Mouse (Mus musculus) forebrain, postnatal 0 days (tissue): Measurements from ENCODE around the gene Nos1. TPM values are rescaled to one million over a fixed set of nuclear protein-coding genes. Genes with fewer than 3 reads are reported as not detected.

Experiments used
- ATAC-seq: fragments of 200-750 bp; cut with Nextera tagmentation; 2 replicates; pipeline ENCODE4 v1.8.0; 2017; ENCODE audit warnings: mild to moderate bottlenecking, moderate library complexity
- DNase-seq: peaks from one replicate; pipeline ENCODE4 v3.0.0-alpha.2; 2015
- H3K27ac ChIP-seq: fragments of 300-500 bp; sonication (generic); 2 replicates; pipeline ENCODE4 v1.5.1; 2014; ENCODE audit warnings: low read depth, mild to moderate bottlenecking, antibody characterized with exemption, low read length, moderate library complexity, mixed read lengths
- H3K27me3 ChIP-seq: fragments of 300-500 bp; sonication (generic); 2 replicates; pipeline ENCODE4 v1.6.1; 2014; ENCODE audit warnings: mild to moderate bottlenecking, low read length, mixed read lengths; ENCODE audit not compliant: insufficient read depth
- H3K36me3 ChIP-seq: fragments of 300-500 bp; sonication (generic); 2 replicates; pipeline ENCODE4 v1.6.1; 2014; ENCODE audit warnings: mild to moderate bottlenecking, moderate library complexity; ENCODE audit not compliant: insufficient read depth
- H3K4me1 ChIP-seq: fragments of 300-500 bp; sonication (generic); 2 replicates; pipeline ENCODE4 v1.6.1; 2014; ENCODE audit warnings: antibody characterized with exemption; ENCODE audit not compliant: insufficient read depth
- H3K4me2 ChIP-seq: fragments of 300-500 bp; sonication (generic); 2 replicates; pipeline ENCODE4 v1.6.1; 2014; ENCODE audit warnings: low read depth, mild to moderate bottlenecking, moderate library complexity
- H3K4me3 ChIP-seq: fragments of 300-500 bp; sonication (generic); 2 replicates; pipeline ENCODE4 v1.5.1; 2014; ENCODE audit warnings: low read depth, low read length, mixed read lengths
- H3K9ac ChIP-seq: fragments of 300-500 bp; sonication (generic); 2 replicates; pipeline ENCODE4 v1.6.1; 2014; ENCODE audit warnings: mild to moderate bottlenecking
- H3K9me3 ChIP-seq: fragments of 300-500 bp; sonication (generic); 2 replicates; pipeline ENCODE4 v1.6.1; 2016; ENCODE audit warnings: low read length
- CTCF ChIP-seq: sonication (generic); IDR thresholded peaks from 2 replicates; pipeline ENCODE4 v1.5.1; 2016; ENCODE audit warnings: antibody characterized with exemption, control low read depth, low read depth
- WGBS: fragments of 180-500 bp; shearing (Covaris S2); extraction: QIAGEN DNeasy Blood & Tissue Kit; methylation state at CpG from one replicate; pipeline ENCODE4 v1.1.7; 2014; 5-methylcytosine and 5-hydroxymethylcytosine counted together
- polyA plus RNA-seq: library from polyadenylated mRNA; unstranded; fragments of >200 nt; fragmentation: Nextera tagmentation; extraction: Ambion mirVana; gene quantifications from 2 replicates; pipeline ENCODE4 v1.2.1, GENCODE M21; 2015
- total RNA-seq: library from RNA; depleted of rRNA; stranded (reverse); fragments of >200 nt; gene quantifications from 2 replicates; pipeline ENCODE4 v1.2.3, GENCODE M21; 2014

Gene Nos1
- total and polyA plus RNA-seq, 2 experiments from 2014 or later = 4.1 to 16.9 TPM

DNA sequence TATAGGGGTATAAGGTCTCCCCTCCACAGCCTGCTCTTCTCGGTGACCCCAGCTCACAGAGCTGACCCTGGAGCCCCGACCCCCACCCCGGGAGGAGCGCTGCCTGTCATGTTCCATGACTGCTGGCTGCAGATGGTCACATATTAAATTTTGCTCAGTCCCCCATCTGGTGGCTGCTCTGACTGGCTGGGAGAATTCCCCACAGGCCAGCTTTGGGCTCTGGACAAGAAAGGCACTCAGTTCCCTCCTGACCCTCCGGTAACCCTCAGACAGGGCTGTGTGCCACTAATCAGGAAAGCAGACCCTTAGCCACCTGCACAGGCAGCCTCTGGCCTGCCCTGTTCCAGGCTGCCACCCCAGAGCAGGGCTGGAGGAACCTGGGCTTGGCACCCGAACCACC lies 38.0 kb downstream of the Nos1 start:
- no peak for ATAC-seq
- no peak overlapping the region for H3K4me2 ChIP-seq

DNA sequence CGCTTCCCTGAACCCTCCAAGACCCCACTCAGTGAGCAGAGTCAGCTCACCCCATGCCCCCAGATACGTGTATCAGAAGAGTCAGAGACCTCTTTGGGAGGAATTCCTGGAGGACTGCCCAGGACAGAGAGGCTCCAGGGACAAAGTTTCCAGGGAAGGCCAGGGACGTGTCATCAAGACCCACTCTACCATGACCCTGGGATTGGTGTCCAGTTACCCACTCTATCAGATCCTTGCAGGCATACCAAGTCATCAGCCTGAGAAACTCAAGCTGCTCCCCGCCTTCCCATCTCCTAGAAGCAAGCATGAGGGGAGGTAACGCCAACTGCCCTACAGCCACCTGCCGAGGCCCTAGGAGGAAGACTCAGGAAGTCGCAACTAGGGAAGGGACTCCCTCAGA lies 39.6 kb downstream of the Nos1 start:
- Histone ChIP-seq H3K9me3 (no peaks in the 10 kb centered on the region), H3K4me1 (no peaks in the 10 kb centered on the region), H3K9ac (no peak overlapping the region), H3K4me3 (no peak overlapping the region), H3K36me3 (no peaks in the 10 kb centered on the region), H3K4me2 (no peak overlapping the region), H3K27ac (no peak overlapping the region), H3K27me3 (no peaks in the 10 kb centered on the region)
- WGBS = 80% methylated on average over 7 of the region's 7 CpGs
- ATAC-seq (no peak), DNase-seq (no peak)
- no peak for TF ChIP-seq CTCF

More for the DNA sequence above, 38.0 kb downstream of the Nos1 start:
- H3K36me3 ChIP-seq = no peaks in the 10 kb centered on the region
- H3K4me3 ChIP-seq = no peak overlapping the region
- no peaks in the 10 kb centered on the region for H3K4me1 ChIP-seq
- H3K27ac ChIP-seq = no peak overlapping the region
- H3K27me3 ChIP-seq = no peaks in the 10 kb centered on the region
- 87% methylated on average over 6 of the region's 6 CpGs for WGBS
- H3K9me3 ChIP-seq = no peaks in the 10 kb centered on the region
- no peak for TF ChIP-seq CTCF
- H3K9ac ChIP-seq = no peak overlapping the region
- DNase-seq = no peak

DNA sequence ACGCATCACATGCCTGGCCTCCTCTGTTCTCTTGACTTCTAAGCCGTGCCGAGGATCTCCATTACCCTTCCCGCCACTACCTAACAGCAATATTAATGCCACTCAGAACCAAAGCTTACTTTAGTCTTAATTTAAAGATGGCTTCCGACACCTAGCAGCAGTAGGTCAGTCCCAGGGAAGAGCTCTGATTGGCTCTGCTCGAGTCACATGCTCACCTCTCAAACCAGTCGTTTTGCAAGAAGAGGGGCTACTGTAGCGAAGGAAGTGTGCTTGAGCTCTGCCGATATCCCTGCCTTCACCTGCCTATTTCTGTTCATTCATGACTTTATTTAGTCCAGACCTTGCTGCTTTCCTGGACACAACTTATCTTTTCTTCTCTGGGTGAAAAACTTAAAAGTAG lies 43.0 kb downstream of the Nos1 start:
- Histone ChIP-seq H3K36me3 (no peaks in the 10 kb centered on the region), H3K4me3 (no peak overlapping the region), H3K27ac (no peak overlapping the region), H3K4me2 (no peak overlapping the region), H3K4me1 (no peaks in the 10 kb centered on the region), H3K9ac (no peak overlapping the region), H3K9me3 (no peaks in the 10 kb centered on the region), H3K27me3 (no peaks in the 10 kb centered on the region)
- 94% methylated on average over 9 of the region's 9 CpGs for WGBS
- TF ChIP-seq CTCF = no peak
- no peak for ATAC-seq
- DNase-seq = no peak

DNA sequence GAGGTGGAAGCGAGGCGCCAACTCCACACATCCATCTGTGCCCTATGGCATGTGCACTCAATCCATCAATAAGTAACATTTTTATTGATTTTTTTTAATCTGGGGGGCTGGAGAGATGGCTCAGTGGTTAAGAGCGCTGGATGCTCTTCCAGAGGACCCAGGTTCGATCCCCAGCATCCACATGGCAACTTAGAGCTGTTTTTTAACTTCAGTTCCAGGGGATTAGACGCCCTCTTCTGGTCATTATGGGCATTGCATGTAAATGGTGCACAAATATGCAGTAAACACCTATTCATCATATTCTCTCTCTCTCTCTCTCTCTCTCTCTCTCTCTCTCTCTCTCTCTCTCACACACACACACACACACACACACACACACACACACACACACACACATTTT lies 43.7 kb downstream of the Nos1 start:
- H3K9me3 ChIP-seq = no peaks in the 10 kb centered on the region
- 84% methylated on average over 5 of the region's 5 CpGs for WGBS
- no peak for ATAC-seq
- H3K27me3 ChIP-seq = no peaks in the 10 kb centered on the region
- no peak overlapping the region for H3K27ac ChIP-seq
- peak; percentile 51 for TF ChIP-seq CTCF
- no peak overlapping the region for H3K4me3 ChIP-seq
- H3K4me2 ChIP-seq = no peak overlapping the region
- H3K36me3 ChIP-seq = no peaks in the 10 kb centered on the region
- no peak overlapping the region for H3K9ac ChIP-seq
- no peak for DNase-seq
- H3K4me1 ChIP-seq = no peaks in the 10 kb centered on the region

DNA sequence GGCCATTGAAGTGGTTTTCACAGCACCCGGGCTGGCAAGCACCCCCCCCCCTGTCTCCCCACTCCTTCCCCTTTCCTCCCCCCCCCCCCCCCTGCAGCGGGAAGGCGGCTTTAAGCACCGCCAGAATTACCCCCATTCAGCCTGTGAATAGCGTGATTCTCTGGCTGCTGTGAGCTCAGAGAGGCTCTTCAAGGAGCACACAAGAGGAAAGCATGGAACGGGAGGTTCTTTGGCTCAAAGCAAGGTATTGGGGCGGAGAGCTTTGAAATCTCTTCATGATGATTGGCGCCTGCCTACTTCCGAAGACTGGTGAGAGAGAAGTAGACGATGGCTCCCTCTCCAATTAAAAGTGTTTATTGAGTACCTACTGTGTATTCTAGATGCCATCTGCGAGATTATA lies 44.5 kb downstream of the Nos1 start:
- no peaks in the 10 kb centered on the region for H3K27me3 ChIP-seq
- H3K27ac ChIP-seq = no peak overlapping the region
- H3K36me3 ChIP-seq = no peaks in the 10 kb centered on the region
- no peak overlapping the region for H3K4me2 ChIP-seq
- DNase-seq (no peak), ATAC-seq (peak; percentile 59; the same call in 1 of the 2 replicates)
- no peak overlapping the region for H3K9ac ChIP-seq
- no peaks in the 10 kb centered on the region for H3K4me1 ChIP-seq
- no peak for TF ChIP-seq CTCF
- no peak overlapping the region for H3K4me3 ChIP-seq
- no peaks in the 10 kb centered on the region for H3K9me3 ChIP-seq
- 35% methylated on average over 8 of the region's 11 CpGs for WGBS

DNA sequence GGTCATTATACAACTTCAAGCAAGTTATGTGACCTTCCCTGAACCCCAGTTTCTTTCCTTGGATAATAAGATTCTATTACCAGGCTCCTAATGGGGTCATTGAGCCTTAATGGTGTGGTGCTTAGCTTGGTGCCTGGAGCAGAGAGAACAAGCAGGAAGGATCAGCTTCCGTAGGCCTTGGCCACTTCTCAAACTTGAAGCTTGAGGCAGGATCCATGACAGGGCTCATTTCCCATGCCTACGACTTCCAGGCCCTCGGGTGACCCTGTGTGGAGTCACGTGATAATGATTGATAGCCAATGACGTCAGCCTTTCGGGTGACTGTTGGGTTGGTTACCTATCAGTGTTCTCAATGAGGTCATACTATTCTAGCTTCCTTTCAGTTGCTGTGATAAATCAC lies 46.5 kb downstream of the Nos1 start:
- DNase-seq (no peak), ATAC-seq (no peak)
- WGBS = 88% methylated on average over 6 of the region's 6 CpGs
- no peaks in the 10 kb centered on the region for H3K27me3 ChIP-seq
- no peak overlapping the region for H3K27ac ChIP-seq
- TF ChIP-seq CTCF = no peak
- no peak overlapping the region for H3K9ac ChIP-seq
- H3K4me3 ChIP-seq = no peak overlapping the region
- H3K4me1 ChIP-seq = no peaks in the 10 kb centered on the region
- H3K4me2 ChIP-seq = no peak overlapping the region
- H3K36me3 ChIP-seq = no peaks in the 10 kb centered on the region
- no peaks in the 10 kb centered on the region for H3K9me3 ChIP-seq

GRCm38 (mm10) chr5:117836930-117837329 lies 56.1 kb downstream of the Nos1 start:
- TF ChIP-seq CTCF = peak; percentile 95
- 16% methylated on average over 5 of the region's 5 CpGs for WGBS
- H3K4me1 ChIP-seq = peaks cover 18% of the 10 kb centered on the region; the same call in 1 of the 2 replicates
- no peaks in the 10 kb centered on the region for H3K9me3 ChIP-seq
- H3K27me3 ChIP-seq = peaks cover 1% of the 10 kb centered on the region; the same call in 1 of the 2 replicates
- no peak overlapping the region for H3K4me3 ChIP-seq
- H3K9ac ChIP-seq = no peak overlapping the region
- no peak overlapping the region for H3K27ac ChIP-seq
- H3K4me2 ChIP-seq = no peak overlapping the region
- no peak for ATAC-seq
- H3K36me3 ChIP-seq = no peaks in the 10 kb centered on the region
- peak; percentile 90 for DNase-seq

- 12% methylated on average over 9 of the region's 9 CpGs for WGBS
- Histone ChIP-seq H3K4me2 (no peak overlapping the region), H3K27me3 (peaks cover 9% of the 10 kb centered on the region; the same call in 1 of the 2 replicates), H3K9me3 (no peaks in the 10 kb centered on the region), H3K9ac (no peak overlapping the region), H3K4me1 (peaks cover 18% of the 10 kb centered on the region; the same call in 1 of the 2 replicates), H3K4me3 (no peak overlapping the region), H3K36me3 (no peaks in the 10 kb centered on the region), H3K27ac (no peak overlapping the region)
- ATAC-seq = no peak
- TF ChIP-seq CTCF = no peak
- no peak for DNase-seq
Measured at GRCm38 (mm10) chr5:117837731-117838130, 56.9 kb downstream of the Nos1 start.
